ENCODE assay signal across 9 mouse cellular contexts in genomic region chr6:94466508-94467205, GRCm38 (mm10). TPM values are rescaled to one million over a fixed set of nuclear protein-coding genes. Genes with fewer than 3 reads are reported as not detected.
A peak's percentile ranks its signal among the peaks of the same experiment; 100 is the strongest.
DNase-seq lines count a peak whose midpoint lies in the region; ATAC-seq lines count a peak whose summit lies in the region.
"Had no signal": no experiment of that assay in that cellular context is flagged by ENCODE, and none has a peak within 500 bp of the region (broad histone marks: within the 10 kb centered on the region; RNA-seq: fewer than 3 reads in every experiment).

No protein-coding gene starts in this region.

- DNase-seq in embryo, embryonic 10 days (ENCODE audit: low spot score), result peak; percentile 57
- DNase-seq in embryo, embryonic 11 days, result no peak
- peak; percentile 20 for DNase-seq in midbrain, embryonic 14.5 days
- DNase-seq in c-Kit-positive CD71-positive TER-119-negative erythroid progenitor cells, embryonic 14.5 days (ENCODE audit: low read depth), result peak; percentile 16
- no peak for DNase-seq in frontal cortex, adult 2 months (ENCODE audit: extremely low spot score in 1 of 2, low spot score in 1 of 2)
- DNase-seq in adipocyte (ENCODE audit: low spot score), result no peak

- H3K9me3 ChIP-seq in midbrain, embryonic 14.5 days (ENCODE audit: control insufficient read depth, low read length), result no peaks in the 10 kb centered on the region
- no peaks in the 10 kb centered on the region for H3K9me3 ChIP-seq in midbrain, embryonic 16.5 days (replicated peaks; ENCODE audit: control insufficient read depth, low read length, poor library complexity, severe bottlenecking)
- H3K9me3 ChIP-seq: midbrain, embryonic 12.5 days had no signal

- H3K4me1 ChIP-seq in midbrain, embryonic 14.5 days (ENCODE audit: control insufficient read depth, insufficient read depth, low read length), result peaks cover 9% of the 10 kb centered on the region
- peaks cover 7% of the 10 kb centered on the region for H3K4me1 ChIP-seq in midbrain, embryonic 16.5 days (ENCODE audit: control insufficient read depth, insufficient read depth, low read length)

- H3K27me3 ChIP-seq in midbrain, embryonic 14.5 days (ENCODE audit: control insufficient read depth, insufficient read depth, low read length), result no peaks in the 10 kb centered on the region
- no peaks in the 10 kb centered on the region for H3K27me3 ChIP-seq in midbrain, embryonic 16.5 days (ENCODE audit: control insufficient read depth, insufficient read depth, low read depth, low read length)
- H3K27me3 ChIP-seq: midbrain, embryonic 12.5 days had no signal

- no peak overlapping the region for H3K27ac ChIP-seq in midbrain, embryonic 14.5 days (replicated peaks; ENCODE audit: low read depth, low read length)
- no peak overlapping the region for H3K27ac ChIP-seq in midbrain, embryonic 16.5 days (ENCODE audit: low read length)
- H3K27ac ChIP-seq: midbrain, embryonic 12.5 days had no signal

- no peak overlapping the region for H3K4me2 ChIP-seq in midbrain, embryonic 14.5 days (ENCODE audit: low read length)
- H3K4me2 ChIP-seq in midbrain, embryonic 16.5 days (ENCODE audit: low read length), result no peak overlapping the region
- H3K4me2 ChIP-seq: midbrain, embryonic 12.5 days had no signal

- H3K4me3 ChIP-seq in midbrain, embryonic 14.5 days (replicated peaks; ENCODE audit: low read depth, low read length), result no peak overlapping the region
- no peak overlapping the region for H3K4me3 ChIP-seq in midbrain, embryonic 16.5 days (ENCODE audit: low read depth, low read length)
- H3K4me3 ChIP-seq: midbrain, embryonic 12.5 days had no signal

- H3K36me3 ChIP-seq in midbrain, embryonic 14.5 days (ENCODE audit: control insufficient read depth, insufficient read depth, low read length), result no peaks in the 10 kb centered on the region
- no peaks in the 10 kb centered on the region for H3K36me3 ChIP-seq in midbrain, embryonic 16.5 days (ENCODE audit: control insufficient read depth, insufficient read depth, low read length)
- H3K36me3 ChIP-seq: midbrain, embryonic 12.5 days had no signal

- ATAC-seq in midbrain, embryonic 14.5 days (ENCODE audit: low FRiP score, low TSS enrichment), result no peak
- no peak for ATAC-seq in midbrain, embryonic 16.5 days
- peak; percentile 61; the same call in 1 of the 2 replicates for ATAC-seq in megakaryocyte-erythroid progenitor cell, adult 5-6 weeks (replicated peaks; ENCODE audit: low FRiP score, low TSS enrichment, poor library complexity, severe bottlenecking)

- no peak overlapping the region for H3K9ac ChIP-seq in midbrain, embryonic 14.5 days (replicated peaks; ENCODE audit: low read length)
- H3K9ac ChIP-seq in midbrain, embryonic 16.5 days (ENCODE audit: low read depth, low read length), result no peak overlapping the region
- H3K9ac ChIP-seq: midbrain, embryonic 12.5 days had no signal

- WGBS in midbrain, embryonic 14.5 days, result 66% methylated on average over 5 of the region's 5 CpGs
- WGBS in midbrain, embryonic 16.5 days, result 60% methylated on average over 5 of the region's 5 CpGs

RNA-seq across cellular contexts. Expression of gene Slc25a26, which starts 33.5 kb away (rescaled TPM):
- 7.7 and 7.8 TPM in 2 replicates for polyA plus RNA-seq in midbrain, embryonic 14.5 days (2014; fragmentation: Nextera tagmentation; extraction: Ambion mirVana)
- polyA plus RNA-seq in midbrain, embryonic 16.5 days (2015; fragmentation: Nextera tagmentation; extraction: Ambion mirVana), result 8.4 and 9.1 TPM in 2 replicates
- total RNA-seq in megakaryocyte-erythroid progenitor cell, adult 5-6 weeks (2014; fragmentation: Nextera tagmentation), result 9.9 TPM in 2 replicates
- total RNA-seq in megakaryocyte-erythroid progenitor cell, adult 5-6 weeks (2017), result 3.0 and 5.0 TPM in 2 replicates
- 21.1 TPM in 2 replicates for polyA plus RNA-seq in frontal cortex, adult 2 months (2012; rRNA removed)

Comparison
In these comparisons a context has a peak if more than half of its experiments do, and no peak if none do; other contexts are left out.
1. DNase-seq: peak in embryo, embryonic 10 days (single experiment), midbrain, embryonic 14.5 days (single experiment) and c-Kit-positive CD71-positive TER-119-negative erythroid progenitor cells, embryonic 14.5 days (single experiment); none in embryo, embryonic 11 days (single experiment), frontal cortex, adult 2 months (0 of 2) and adipocyte (single experiment).